Mouse (Mus musculus): ENCODE data around the gene Clasp2. TPM values are rescaled to one million over a fixed set of nuclear protein-coding genes. Genes with fewer than 3 reads are reported as not detected.
"Not testable (repeated sequence)": the region's sequence is repeated elsewhere in the genome, so short reads cannot be mapped to it uniquely, and the experiment has no call there.

Gene Clasp2
- total RNA-seq (2021) = 10 to 100 TPM; 42.9 to 43.1 TPM
- long read RNA-seq, experiment 1, partial matches to known transcripts = 3 of 8 reads
- long read RNA-seq, experiment 1, other reads (novel, unspliced or antisense) = 4 of 8 reads
- long read RNA-seq, experiment 2, partial matches to known transcripts = 3 of 5 reads
- long read RNA-seq, experiment 2, other reads (novel, unspliced or antisense) = 2 of 5 reads

DNA sequence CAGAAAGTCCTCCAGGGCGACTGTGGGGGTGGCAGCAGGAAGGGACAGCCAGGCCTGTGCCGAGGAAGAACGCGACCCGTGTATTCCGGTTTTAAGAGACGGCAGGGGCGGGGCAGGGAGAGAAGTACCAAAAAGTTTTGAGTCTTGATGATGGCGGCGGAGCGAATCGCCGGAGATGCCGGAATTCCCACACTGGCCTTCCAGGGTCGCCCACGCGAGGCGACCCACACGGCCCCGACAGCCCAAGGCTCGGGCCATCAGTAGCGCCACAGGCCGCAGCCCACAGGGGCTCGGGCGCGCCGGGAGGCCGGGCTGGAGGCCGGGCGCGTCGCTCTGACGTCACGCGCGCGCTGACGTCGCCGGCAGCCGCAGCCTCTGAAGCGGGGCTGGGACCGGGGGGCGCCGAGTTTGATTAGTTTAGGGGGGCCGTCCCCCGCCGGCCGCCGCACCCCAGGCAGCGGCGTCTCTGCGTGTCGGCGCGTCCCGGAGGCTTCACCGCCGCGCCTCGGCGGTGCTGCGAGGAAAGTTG lies at the start of gene Clasp2:
Gene Clasp2 (plus strand): TSS at position 366 of the 529 bp plus-strand sequence.
- DNase-seq (ENCODE audit: low spot score) = peak; percentile 64

DNA sequence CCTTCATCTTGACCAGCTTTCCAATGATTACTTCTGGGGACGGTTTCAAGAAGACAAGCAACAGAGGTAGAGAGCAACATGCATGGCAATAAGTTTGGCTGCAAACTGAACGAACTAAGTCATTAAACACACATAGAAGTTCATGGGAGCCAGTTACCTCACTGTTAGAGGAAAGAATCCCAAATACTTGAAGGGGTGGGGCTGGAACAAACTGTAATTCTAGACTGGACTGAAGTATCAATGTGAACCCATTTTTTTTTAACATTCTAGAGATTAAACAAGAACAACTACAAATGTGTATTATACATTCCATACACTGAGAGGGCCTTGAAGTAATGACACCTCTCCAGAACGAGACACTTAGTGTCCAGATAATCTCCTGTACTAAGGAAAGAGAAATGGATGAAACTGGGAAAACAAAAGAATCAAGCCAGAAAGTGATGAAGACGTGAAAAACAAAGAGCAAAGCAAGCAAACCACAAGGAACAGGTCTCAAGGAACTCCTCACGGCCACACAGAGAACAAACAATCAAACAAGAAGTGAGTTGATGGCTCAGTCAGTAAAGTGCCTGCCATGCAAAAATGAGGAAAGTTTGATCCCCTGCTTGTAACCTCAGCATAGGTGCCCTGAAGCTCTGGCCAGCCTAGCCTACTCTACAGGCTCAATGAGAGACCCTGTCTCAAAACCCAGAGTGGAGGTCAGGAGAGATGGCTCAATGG lies 39.7 kb upstream of the Clasp2 start:
- DNase-seq (ENCODE audit: low spot score) = no peak

DNA sequence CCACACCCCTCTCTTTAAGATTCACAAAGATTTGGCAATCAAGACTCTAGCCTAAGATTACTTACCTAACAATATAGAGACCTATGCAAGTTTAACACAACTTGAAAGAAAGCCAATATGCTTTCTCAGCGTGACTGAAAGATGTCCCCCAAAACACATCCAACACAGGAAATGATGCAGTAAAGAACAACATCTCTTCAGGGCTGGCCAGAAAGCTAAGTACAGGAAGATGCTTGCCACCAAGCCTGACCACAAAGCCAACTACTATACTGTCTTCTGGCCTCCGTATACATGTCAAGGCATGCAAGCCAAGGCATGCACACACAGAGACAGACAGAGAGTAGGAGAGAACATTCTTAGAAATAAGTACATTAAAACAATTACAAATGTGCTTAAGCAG lies 35.2 kb upstream of the Clasp2 start:
- no peak for DNase-seq (ENCODE audit: low spot score)

DNA sequence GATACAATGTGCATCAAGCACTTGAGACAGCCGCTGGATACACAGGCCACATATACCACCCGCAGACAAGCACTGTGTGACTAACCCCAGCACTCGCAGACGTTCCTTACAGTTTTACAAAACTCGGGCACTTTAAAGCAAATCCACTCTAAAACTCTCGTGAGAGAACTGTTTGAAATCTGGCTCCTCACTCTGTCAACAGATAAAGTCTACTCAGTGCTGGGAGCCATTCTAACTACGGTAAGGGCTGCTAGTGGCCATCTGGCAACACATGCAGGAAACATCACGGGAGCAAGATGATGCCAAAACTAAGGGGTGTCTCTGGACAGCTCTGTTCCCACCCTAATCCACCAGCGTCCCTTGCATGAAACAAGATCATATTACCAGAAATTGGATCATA lies 34.4 kb upstream of the Clasp2 start:
- no peak for DNase-seq (ENCODE audit: low spot score)

DNA sequence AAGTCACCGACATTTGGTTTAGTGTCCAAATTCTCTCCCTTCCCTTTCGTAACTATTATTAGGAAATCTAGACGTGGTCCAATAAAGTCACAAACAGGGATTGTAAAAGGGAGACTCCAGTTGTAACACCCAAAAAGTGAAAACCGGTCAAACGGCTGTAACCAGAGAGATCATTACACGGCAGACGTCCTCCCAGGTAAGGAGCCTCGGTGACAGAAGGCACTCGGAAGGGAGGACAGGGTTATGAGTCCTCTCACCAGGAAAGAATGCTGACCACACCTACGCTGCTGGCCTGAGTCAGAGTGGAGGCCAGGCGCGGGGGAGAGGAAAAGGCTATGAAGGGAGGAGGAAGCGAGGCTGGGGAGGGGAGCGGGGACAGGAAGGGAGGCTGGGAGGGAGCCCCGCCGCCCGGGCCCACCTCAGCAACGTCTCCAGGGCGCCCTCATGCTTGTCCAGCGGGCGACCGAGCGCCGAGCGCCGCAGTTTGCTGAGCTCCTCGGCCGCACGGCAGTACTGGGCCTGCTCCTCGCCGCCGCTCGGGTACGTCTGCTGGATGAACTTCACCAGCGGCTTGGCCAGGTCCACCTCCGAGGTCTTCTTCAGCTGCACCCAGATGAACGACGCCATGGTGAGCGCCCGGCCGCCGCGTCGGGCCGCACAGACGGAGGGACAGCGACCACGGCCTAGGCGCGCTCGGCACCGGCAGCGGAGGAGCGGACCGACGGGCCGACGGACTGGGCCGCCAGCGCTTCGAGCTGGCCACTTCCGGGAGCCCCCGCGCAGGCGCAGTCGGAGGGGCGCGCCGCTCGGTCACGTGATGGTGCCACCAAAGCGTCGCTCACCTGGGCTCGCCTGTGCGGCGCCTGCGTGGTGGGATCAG lies 33.6 kb upstream of the Clasp2 start, which contains the start of gene Pdcd6ip:
Gene Pdcd6ip (minus strand): TSS at position 779 of the 880 bp plus-strand sequence.
- peak; percentile 90 for DNase-seq (ENCODE audit: low spot score)

DNA sequence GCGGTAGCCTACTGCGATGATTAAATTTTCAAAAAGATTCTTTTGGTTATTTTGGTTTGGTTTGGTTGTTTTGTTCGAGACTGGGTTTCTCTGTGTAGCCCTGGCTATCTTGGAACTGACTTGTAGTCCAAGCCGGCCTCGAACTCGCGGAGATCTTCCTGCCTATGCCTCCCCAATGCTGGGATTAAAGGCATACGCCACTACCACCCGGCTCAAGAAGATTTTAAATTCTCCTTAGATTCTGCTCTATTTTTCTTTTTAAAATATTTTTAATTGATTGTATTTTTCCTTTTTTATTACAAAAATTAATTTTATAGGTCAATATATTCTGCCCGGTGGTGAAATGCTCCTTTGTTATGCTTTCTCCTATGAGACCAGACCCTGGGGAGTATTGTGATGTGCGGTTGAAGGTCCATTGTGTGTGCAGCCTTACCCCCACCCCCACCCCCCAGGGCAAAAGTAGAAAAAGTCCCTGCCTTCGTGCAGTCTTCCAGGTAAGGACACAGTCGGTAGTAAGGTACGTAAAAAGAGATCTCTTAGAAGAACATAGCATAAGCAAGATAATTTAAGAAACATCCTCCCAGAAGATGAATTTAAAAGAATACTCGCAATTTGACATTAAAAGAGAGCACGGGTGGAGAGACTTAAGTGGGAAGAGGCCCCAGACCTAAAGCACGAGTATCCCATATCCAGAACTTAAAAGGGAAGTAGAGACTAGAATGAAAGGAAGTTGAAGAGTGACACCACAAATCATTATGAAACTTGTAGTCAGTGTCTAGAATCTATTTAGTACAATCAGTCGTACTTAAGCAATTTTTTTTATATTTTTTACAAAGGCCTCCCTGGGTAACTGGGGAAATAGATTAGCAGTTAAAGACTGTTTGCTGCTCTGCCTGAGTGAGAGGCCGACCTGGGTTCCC lies 32.7 kb upstream of the Clasp2 start:
- DNase-seq (ENCODE audit: low spot score) = no peak

DNA sequence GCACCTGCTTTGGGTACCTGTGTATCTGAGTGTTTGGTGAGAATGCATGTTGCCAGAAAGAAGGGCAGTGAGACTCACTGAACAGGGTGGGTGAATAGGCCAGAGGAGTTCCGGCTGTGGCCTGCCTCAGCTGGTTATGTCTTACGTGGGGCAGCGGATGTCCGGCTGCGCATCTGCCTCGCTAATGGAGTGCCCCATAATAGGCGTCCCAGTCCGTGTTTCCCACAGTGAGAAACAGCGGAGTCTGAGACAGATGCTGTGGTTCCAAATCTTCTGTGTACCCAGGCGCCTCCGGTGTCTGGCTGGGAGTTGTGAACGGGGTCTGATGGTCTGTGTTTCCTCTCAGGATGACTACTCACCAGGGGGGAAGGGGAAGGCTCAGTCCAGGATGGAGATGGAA lies 30.4 kb upstream of the Clasp2 start:
- no peak for DNase-seq (ENCODE audit: low spot score)

DNA sequence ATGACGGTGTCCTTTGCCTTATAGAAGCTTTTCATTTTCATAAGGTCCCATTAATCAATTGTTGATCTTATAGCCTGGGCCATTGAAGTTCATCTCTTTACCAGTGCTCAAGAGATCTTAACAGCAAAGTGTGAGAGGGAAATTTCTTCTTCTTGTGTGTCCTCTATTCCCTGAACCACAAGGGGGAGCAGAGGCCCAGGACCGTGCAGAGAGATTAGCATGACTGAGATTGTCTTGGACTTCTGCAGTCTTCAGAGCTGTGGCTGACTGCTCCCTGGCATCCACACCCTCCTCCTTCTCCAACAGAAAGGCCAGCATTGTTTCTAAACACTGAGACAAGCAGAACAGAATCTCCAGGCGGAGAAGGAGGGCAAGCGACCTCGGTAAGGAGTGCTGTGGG lies 22.2 kb upstream of the Clasp2 start:
- DNase-seq (ENCODE audit: low spot score) = peak; percentile 34

DNA sequence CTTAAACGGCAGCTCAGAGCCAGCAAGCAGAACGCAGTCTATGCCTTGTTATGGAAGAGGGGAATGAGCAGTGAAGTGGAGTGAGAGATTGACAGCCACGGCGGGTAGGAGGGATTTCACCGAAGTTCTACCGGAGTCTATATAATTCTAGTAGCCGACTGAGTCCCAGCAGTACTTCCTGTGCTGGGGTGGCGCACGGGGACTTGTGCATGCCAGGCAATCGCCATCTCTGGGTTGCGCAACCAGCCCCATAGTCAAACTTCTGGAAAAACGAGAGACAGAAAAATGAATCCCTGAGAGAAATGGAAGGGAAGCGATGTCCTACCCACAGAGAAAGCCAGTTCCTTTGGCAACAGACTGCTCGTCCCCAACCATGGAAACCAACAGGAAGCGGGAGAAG lies 16.6 kb upstream of the Clasp2 start:
- DNase-seq (ENCODE audit: low spot score) = no peak

DNA sequence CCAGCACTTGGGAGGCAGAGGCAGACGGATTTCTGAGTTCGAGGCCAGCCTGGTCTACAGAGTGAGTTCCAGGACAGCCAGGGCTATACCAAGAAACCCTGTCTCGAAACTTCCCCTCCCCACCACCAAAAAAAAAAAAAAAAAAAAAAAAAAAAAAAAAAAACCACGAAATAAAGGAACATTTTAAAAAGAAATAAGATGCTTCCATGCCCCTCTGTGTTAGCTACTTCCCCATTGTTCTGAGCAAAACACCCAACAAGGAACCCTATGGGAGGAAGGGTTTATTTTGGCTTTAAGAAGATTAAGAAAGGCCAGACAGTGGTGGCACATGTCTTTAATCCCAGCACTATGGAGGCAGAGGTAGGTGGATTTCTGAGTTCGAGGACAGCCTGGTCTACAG lies 15.7 kb upstream of the Clasp2 start:
- not testable (repeated sequence) for DNase-seq (ENCODE audit: low spot score)

DNA sequence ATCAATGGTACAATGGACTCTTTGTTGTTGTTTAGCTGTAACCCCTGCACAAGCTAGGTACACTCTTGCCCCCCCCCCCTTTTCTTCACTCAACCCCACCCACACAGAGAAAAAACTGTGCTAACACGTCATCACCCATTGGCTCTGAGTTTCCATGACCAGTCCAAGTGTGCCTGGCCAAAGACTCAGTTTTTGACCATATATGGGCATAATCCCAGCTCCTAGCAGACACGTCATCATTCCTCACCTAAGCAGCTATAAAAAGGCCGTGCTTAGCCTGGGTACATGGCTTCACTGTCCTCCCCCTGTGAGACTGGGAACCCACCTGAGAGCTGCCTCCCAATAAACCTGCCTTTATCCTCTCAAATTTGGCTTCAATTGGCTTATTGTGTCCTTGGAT lies 15.1 kb upstream of the Clasp2 start:
- DNase-seq (ENCODE audit: low spot score) = no peak

DNA sequence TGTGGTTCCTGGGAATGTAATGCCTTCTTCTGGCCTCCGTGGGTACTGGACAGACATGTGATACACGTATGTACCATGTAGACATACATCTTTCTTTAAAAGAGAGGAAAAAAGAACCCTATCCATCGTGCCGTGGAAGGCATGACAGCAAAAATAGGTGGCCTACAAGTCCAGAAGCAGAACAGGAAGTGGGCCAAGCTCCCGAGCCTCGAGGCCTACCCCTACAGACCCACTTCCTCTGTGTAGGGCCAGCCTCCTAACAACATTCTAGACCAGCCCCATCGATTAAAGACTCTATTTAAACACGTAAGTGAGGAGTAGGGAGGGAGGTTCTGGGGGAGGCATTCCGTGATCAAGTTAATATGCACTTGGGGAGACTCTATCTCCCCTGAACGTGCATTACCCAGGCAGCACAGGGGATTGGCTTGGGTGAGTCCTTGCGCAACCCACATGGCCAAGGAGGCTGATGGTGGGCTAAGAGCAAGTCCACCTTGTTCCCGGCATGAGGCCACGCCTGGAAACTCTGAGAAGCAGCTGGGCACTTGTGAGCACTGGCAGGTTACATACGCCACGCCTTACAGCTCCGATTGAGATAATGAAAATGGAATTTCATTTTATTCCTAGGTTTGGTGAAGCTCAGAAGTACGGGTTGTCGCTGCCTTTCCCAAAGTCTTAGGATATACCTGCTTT lies 14.1 kb upstream of the Clasp2 start:
- DNase-seq (ENCODE audit: low spot score) = no peak

DNA sequence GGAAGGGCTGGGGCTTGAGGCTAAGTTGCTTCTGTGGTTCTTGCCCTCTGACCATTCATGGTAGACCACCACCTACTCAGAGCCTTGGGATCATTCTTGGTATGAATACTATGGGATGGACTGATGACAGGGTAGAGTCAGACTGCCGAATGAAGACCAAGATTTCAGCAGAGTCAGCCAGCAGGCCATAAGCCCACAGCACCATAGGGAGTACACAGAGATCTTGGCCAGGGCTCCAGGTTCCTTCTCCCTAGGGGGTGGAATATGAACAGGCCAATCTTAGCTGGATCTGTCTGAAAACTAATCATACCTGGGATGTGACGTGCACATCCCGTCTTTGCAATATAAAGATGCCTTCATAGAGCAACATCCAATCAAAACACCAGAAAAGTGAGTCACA lies 9.7 kb upstream of the Clasp2 start:
- DNase-seq (ENCODE audit: low spot score) = peak; percentile 26

DNA sequence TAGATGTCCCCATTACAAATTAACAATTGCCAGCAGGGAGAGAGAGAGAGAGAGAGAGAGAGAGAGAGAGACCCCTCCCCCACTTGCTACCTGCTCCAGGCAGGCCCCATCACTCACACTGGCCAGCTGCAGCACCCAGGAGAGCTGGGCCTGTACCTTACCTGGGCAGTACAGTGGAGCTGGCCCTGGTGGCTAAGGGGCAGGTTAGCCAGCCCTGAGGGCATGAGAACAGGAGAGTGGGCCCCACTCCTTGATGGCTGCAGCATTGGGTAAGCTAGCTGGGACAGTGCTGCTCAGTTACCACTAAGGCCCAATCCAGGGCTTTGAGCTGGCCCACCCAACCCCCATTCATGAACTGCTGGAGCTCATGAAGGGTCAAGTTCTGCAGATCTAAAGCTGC lies 5.4 kb upstream of the Clasp2 start:
- DNase-seq (ENCODE audit: low spot score) = no peak

DNA sequence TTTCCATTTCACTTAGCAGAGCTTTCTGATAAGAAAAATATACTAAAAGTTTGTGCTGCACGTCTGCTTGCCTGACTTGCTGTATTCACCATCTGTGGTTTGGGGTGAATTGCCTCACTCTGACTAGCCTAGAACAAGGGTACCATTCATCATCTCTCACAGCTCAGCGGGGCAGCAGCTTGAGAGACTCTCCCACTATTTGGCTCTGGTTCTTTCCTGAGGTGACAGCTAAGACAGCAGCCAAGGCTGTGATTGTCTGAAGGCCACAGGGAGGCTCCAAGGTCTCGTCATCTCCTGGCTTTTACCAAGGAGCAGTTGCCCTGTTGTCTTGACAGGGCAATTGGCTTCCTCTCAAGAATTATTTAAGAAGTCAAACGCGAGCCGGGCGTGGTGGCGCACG lies 3.3 kb upstream of the Clasp2 start:
- DNase-seq (ENCODE audit: low spot score) = no peak

DNA sequence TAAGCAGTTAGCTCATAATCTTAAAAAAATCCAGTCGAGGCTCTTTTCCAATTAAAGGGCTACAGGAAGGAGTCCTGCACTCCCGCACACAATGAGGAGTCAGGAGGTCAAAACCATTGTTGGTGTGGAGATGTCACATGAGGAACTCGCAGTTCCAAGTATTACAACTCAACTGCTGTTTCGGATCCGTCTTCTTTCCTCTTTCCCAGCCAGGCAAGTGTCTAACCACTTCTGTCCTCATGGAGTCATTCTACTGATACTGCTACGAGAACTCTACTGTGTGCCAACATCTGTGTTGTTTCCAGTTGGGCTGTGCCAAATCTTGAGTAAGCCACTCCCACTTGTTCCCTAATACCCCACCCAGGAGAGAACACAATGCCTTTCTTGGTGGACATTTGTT lies 2.3 kb upstream of the Clasp2 start:
- peak; percentile 39 for DNase-seq (ENCODE audit: low spot score)

DNA sequence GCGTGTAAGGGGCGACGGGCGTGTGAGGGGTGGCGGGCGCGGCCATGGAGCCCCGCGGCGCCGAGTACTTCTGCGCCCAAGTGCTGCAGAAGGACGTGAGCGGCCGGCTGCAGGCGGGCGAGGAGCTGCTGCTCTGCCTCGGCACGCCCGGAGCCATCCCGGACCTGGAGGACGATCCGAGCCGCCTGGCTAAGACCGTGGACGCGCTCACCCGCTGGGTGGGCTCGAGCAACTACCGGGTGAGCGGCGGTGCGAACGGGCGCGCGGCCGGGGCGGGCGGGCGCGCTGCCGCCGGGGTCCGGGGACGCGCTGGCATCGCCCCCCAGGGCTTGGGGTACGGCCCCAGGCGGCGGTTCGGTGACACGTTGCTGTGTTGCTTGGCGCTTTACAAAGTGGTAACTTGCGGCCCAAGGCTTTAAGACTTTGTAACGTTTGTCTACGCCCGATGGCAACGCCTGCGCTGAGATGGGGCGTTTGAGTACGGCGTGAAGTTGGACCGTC lies 414 bp downstream of the Clasp2 start:
- peak; percentile 22 for DNase-seq (ENCODE audit: low spot score)

DNA sequence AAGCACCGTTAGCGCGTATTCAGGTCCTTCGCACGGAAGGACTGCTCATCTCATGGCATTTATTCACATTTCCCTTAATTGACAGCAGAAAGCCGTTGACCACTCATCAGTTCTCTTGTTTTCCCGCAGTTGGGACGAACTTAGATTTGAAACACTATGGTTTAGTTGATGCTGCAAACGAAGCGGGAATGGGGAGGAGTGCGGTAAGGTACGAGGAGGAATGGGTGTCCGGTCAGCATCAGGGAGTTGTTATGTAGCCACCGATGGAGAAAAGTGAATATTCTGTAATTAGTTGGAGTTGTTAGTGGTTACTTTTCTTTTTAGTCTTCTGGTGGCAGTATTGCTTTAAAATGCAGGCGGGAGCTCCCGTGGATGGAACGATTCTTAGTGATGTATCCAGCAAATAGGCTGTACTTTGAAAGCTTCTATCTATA lies 1.1 kb downstream of the Clasp2 start:
- DNase-seq (ENCODE audit: low spot score) = peak; percentile 28

DNA sequence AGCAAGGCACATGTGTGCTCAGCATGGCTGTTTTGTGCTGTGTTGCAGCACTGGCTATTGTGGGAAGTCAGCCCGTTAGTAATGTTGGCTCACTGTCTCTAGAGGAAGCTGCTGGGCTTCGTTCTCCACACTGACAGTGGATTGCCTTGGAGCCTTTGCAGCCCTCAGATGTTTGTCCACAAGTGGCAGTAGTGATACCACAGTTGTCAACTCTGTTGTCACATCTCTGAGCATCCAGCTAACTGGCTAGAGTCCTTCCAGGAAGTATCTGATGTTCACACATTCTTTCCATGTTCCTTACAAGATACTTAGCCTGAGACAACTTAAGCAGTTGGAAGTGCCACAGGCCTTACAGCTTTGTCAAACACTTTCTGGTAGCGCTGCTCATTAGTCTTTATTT lies 2.0 kb downstream of the Clasp2 start:
- DNase-seq (ENCODE audit: low spot score) = peak; percentile 3

DNA sequence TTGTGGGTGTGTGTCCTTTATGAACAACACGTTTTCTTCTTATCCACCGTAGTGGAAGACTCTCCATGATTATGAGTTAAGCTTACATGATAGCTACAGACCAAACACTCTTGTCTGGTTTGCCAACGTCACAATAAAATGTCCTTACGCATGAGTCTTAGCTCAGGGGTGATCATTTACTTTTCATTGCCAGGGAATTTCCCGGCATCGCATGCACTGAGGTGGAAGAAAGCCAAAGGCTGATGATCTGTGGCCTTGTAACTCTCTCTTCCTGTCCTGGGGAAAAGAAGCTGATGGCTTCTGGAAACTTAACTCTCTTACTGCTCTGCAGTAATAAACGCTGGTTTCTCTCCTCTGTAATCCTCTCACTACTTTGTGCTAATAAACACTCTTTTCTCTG lies 8.1 kb downstream of the Clasp2 start:
- peak; percentile 27 for DNase-seq (ENCODE audit: low spot score)

Data from gastrocnemius, adult 18-20 months (tissue).